Mouse (Mus musculus): ENCODE data around the gene Slc7a1.

Slc7a1 gene

DNA sequence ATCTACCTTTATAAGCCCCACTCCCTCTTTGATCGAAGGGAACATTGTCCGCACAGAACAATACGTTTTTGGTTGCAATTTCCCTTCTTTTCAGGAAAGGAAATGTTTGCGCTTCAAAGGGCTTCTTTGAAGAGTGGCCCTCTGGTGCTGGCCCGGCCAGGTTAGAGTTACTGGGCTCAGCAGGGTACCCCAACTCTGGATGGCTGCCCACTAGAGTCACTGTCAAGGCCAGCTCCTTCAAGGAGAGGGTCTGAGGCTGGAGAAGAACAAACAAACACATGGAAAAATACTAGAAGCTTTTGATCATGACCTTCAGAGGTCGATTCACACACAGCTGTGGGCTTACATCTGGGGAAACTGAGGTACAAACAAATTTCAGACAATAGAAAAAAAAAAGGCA is 6.9 kb downstream of the Slc7a1 start:
- no peak for DNase-seq (ENCODE audit: low spot score)

DNA sequence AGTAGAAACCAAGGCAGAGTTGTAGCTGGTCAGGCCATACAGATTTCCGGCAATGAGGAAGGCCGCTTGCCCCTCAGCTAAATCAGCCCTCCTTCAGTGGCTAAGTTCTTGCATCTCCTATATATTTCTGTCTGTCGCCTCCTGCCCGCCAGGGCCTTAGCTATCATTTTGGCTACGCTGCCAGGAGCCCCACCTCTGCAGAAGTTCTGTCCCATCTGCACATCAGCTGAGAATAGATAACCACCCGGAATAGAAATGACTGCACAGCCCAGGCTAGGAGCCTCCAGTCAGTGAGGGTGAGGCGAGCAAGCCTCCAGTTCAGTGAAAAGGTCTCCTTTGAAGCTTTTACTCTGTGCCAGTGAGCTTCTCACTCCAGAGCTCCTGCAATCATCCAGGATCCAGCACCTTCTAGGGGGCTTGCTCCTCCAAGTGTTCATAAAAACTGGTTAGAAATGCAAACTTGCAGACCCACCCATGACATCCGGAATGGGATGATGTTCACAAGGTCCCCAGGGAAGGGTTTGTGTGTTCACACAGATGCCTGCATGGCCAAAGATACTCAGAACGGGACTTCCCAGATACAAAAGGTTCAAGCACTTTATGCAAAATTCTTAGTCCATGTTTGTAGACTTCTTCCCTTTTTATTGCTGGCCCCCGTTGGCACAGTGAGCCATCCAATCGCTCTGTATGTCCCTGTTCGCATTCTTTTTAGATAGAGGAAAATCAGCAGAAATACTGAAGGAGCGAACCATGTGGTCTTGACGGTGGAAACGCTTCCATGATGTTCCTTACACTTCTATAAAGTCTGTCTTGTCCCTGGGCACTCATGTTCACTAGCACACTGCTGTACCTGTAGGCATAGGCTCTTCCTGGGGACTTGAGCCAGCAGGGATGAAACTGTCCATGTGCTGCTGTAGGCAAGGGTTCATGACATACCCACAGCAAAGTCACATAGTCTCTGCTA is 10.4 kb downstream of the Slc7a1 start:
- DNase-seq (ENCODE audit: low spot score), result no peak

DNA sequence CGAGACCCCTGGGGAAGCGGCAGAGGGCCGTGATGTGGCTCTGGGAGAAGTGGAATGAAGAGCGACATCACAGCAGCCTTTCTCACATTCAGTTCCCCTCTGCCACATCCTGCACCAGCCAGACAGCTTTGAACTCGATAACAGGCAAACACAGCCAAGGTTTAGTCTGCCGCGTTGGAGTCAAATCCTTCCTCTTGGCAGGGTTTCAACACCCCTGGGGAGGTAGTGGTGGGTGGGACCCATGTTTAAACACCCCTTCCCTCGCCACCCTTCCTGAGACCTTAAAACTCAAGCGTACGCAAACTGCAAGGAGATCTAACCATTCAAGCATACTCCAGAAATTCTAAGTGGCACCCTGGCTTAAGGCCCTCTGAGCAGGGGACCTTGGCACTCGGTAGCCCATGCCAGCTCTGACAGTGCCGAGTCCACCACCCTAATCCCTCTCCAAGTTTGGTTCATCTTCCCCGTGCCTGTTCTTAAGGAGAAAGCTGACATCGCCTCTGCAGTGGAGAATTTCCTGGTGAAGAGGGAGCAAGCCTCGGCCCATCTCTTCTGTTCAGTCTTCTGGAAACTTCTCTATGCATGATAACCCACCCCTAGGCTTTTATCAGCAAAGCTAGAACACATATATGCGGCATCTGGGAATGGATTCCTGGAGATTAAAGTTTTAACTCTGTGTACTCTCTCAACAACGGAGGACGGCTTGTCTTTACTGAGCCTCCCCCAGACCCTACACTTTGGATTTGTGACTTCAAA is 11.3 kb downstream of the Slc7a1 start:
- peak; percentile 75 for DNase-seq (ENCODE audit: low spot score)

DNA sequence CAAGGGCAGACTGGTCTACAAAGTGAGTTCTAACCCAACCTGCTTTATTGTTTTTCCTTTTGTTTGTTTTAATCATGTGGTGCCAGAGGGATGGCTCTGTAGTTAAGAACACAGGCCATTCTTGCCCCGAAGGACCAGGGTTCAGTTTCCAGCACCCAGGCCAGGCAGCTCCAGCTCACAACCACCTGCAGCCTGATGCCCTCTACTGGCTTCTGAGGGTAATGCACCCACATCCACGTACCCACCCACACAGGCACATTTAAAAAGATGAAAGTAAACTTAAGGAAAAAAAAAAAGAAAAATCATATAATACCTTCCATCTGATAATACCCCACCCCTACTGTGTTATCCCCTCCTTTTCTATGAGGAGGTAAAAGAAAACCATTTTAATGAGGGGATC is 11.9 kb downstream of the Slc7a1 start:
- peak; percentile 49 for DNase-seq (ENCODE audit: low spot score)

DNA sequence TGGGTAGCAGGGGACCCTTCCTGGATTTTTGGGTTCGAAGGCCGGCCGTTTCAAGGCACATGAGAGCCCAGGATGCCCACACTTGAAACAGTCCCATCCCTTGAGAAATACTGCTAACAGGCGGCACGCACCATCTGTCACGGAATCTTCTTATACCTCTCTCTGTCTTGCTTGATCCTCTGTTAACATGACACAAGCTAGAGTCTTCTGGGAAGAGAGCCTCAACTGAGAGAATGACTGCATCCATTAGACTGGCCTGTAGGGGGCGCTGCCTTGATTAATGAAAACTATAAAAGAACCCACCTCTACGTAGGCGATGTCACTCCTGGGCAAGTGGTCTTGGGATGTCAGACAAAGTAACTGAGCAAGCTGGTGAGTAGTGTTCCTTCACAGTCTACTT is 13.2 kb downstream of the Slc7a1 start:
- DNase-seq (ENCODE audit: low spot score), result peak; percentile 33

DNA sequence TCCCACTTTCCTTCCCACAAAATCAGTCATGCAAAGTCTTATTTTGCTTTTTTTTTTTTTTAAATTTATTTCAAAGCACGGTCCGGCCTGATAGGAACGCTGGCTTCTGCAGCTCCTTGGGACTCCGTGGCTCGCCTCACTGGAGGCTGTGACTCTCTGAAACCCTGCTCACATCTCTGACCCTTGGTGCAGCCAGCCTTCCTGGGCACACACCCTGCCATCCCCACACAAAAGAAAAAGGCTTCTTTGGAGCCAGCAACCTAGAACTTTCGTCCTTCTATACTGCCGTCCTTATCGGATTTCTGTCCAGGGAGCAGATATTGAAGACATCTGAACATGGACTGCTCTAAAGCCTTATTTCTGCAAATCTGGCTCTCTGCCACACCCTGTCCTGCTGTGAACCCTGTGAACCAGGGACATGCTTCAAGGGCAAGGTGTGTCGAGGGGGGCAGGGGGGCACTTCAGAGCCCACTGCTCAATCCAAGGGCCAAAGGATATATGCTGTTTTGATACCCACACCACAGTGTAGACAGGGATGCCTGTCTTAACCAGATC is 15.1 kb downstream of the Slc7a1 start:
- no peak for DNase-seq (ENCODE audit: low spot score)

DNA sequence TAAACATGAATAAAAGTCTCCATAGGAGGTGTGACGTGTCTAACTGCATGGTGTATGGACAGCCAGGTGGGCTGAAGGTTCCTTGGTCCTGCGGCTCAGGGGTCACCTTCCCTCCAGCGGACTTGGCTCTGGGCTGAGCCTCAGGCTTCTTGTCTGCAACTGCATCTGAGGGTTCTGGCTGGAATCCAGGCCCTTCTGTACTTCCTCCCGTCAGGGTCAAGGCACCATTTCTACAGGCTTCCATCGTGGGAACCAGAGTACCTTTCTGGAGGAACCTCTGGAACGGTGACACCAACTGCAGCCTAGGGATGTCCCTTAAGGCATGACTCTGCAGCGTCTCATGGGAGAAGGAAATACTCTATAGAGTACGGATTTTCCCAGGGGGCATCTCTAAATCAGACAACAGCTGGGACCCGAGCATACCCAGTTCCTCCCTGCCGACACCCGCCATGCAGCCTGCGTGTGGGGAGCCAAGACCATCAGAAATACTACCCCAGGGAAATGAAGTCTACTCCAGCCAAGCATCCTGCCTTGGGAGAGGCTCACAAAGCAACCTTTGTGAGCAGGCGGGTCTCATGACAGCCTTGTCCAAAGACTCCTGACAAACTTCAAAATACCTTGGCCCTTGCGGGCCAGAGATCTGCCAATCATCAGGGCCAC is 15.7 kb downstream of the Slc7a1 start:
- no peak for DNase-seq (ENCODE audit: low spot score)

DNA sequence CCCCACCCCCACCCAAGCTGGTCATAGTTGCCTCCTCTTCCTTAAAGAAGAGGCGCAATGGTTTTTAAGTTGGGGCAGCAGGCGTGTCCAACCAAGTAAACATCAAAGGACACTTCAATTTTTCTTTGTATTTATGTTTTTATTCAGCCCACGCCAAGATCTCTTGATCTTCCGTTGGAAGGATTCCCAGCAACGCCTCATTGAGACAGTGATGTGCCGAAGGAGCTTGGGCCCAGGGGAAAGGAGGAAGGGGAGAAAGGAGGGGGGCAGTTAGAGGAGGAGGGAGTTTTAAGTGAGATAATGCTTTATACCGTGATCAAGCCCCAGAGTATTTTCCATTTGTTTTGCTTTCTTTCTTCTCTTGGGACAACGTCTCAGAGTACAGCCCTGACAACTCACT is 18.6 kb downstream of the Slc7a1 start:
- DNase-seq (ENCODE audit: low spot score), result no peak

DNA sequence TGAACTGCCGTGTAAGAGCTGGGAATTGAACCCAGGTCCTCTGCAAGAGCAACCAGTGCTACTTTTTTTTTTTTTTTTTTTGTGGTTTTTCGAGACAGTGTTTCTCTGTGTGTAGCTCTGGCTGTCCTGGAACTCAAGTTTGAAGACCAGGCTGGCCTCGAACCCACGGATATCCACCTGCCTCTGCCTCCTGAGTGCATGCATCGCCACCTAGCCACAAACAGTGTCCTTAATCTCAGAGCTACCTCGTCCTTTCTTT is 19.5 kb downstream of the Slc7a1 start:
- no peak for DNase-seq (ENCODE audit: low spot score)

DNA sequence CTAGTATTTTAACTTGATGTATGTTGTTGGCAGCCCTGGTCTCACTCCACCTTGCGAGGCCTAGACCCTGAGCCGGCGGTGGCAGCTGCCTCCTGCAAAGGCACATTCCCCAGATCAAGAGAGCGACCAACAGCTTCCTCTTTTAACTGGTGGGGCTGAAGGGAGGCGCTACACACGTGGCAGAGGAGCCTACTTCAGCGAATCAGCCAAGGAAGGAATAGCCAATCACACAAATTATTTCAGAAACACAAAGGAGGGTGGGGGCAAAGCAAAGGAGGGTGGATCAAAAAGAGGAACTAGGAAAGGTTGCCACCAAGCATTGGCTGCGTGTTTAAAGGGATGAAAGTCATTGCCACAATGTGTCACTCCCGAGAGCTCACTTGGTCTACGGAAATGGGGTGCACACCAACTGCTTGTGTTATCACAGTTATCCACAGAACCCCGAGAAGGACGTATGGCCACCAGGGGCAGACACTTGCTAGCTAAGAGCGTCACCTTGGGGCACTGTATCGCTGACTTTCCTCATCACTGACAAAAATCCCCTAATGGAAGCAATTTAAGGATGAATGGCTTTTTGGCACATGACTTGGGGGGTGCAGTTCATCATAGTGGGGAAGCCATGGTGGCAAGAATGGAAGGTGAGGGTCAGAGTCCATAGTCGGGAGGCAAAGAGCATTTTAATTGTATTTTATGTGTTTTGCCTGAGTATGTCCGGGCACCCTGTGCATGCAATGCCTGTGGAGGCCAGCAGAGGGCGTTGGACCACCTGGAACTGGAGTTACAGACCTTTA is 20.1 kb downstream of the Slc7a1 start:
- peak; percentile 54 for DNase-seq (ENCODE audit: low spot score)

DNA sequence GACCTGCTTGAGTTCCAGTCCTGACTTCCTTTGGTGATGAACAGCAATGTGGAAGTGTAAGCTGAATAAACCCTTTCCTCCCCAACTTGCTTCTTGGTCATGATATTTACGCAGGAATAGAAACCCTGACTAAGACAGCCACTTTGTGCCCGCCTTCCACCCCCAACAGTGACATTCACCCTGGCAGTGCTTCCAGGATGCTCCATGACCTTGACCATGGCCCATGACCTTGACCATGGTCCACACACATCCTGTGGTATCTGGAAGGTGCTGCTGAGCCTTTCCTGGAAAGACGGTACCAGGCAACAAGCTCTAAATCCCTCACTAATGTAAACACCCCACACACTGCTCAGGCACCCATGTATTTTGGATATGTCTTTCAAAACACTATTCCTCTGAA is 21.0 kb downstream of the Slc7a1 start:
- DNase-seq (ENCODE audit: low spot score), result no peak

DNA sequence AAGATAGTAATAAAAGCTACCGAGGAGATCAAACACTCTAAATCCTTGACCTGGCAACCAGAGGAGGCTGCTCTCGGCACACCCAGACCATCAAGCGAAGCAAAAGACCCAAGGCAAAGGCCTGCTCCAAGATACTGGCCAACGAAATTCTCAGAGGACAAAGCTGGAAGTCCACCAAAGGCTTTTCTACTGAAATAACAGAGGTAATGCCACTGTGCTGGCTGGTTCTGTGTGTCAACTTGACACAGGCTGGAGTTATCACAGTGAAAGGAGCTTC is 21.5 kb downstream of the Slc7a1 start:
- no peak for DNase-seq (ENCODE audit: low spot score)

DNA sequence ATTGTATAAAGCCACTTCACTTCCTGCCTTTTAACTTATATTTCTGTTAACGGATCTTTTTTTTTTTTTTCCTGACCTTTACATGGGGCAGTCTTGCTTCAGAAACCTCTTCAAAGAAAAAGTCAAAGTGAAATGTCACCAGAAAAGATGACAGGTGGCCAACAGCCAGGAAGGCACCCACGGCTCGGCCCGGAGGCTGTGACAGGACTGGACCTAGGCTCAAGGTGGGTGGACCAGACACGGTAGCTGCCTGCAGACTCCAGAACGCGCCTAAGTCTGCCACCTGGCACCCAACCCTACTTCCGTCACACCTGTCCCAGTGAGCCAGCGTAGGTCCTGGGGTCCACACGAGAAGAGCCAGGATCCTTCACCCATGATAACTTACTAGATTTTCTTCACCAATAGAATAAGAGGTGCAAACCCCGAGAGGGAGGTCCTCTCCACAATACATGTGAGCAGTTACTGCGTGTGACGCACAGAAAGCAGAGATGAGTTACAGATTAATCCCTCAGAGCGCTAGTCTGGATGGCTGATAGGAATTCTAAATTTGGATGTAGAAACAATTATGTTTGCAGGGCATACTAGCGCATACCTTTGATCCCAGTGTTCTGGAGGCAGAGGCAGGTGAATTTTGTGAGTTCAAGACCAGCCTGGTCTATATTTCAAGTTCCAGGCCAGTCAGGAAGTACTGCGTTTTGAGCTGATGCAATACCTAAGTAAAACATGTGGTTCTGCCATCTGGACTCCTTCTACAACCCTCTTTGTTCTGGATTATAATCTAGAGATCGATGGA is 22.1 kb downstream of the Slc7a1 start:
- DNase-seq (ENCODE audit: low spot score), result no peak

DNA sequence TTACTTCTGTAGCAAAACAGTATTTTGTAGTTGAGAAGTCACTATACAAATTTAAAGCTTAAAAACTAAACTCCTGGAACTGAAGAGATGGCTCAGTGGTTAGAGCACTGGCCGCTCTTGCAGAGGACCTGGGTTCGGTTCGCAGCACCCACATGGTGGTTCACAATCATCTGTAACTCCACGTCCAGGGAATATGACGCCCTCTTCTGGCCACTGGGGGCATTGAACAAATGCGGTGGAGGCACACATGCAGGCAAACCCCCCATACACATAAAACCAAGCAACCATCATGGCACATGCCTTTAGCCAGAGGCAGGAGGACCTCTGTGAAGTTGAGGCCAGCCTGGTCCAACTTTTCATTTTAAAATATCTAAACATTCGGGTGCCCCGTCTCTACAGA is 23.3 kb downstream of the Slc7a1 start:
- DNase-seq (ENCODE audit: low spot score), result no peak

DNA sequence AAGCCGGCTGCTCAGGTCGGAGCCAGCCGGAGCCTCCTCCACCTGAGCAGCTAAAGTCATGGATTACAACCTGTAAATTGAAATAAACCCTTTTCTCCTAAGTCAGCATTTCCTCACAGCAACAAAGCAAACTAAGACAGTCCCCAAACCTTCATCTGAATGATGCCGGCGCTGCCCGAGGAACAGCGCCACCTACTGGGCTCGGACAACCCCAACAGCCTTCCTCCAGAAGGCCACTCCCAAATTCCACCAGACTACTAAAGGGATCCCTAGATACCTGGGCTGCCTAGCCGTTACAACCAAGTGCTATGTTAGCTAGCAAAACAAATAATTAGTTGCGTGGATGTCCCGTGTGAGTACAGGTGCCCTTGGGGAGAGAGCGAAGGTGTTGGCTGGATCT is 24.2 kb downstream of the Slc7a1 start:
- DNase-seq (ENCODE audit: low spot score), result no peak

DNA sequence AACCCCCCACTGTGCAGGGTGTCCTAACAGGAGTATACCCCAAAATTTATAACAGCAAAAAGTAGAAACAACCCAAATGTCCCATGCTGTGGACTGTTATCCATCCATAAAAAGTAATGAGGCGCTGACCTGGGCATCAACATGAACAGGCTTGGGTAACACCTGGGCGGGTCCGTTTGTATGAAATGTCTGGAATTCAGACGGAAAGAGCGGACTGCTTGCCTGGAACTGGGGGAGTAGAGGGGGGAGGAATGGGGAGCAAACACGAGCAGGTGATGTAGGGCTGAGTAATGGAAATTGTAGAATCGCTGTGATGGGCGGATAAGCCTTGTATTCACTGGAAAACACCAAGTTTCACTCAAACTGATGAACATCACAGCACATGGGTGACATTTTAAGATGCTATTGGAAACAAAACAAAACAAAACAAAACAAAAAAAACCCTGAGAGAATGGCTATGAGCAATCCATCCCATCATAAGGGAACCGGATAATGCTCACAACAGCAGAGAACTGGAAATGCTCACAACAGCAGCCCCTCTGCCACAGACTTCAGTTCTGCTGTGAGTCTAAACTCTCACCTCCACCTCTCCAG is 26.5 kb downstream of the Slc7a1 start:
- DNase-seq (ENCODE audit: low spot score), result no peak

DNA sequence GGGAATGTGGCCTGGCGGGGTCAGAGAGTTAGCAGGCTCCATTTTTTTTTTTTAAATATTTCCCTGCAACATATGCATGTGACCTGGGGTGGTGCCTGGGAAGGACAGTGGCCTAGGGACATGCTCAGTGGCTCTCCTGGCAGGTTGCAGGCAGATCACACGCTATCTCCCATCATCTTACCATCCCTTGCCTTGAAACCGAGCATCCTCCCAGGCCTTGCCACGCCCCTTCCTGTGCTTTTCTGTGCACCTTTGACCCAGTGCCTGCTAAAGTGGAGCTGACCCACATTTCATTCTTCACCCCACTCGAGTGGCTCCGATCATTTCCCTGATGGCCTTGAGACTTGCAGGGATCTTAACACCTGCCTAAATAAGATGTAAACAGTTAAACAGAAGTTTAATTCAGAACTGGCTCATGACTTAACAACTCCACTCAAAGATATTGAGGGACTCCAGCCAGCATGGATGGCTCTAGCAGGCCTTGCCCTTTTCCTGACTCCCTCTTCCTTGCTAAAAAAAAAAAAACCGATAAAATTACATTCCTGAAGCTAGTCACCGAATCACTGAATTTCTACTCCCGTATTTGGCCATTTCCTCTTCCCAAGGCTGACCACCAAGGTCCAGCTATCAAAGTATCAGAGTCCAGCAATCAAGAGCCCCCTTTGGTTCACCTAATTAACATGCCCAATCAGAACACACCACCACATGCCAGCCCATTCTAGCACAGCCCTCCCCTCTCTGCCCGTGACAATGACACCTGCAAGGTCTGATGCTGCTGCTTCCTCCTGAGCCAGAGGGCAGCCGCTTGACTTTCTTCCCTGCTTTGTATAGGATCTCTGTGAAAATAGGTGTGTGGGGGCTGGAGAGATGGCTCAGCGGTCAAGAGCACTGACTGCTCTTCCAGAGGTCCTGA is 27.4 kb downstream of the Slc7a1 start:
- DNase-seq (ENCODE audit: low spot score), result no peak

DNA sequence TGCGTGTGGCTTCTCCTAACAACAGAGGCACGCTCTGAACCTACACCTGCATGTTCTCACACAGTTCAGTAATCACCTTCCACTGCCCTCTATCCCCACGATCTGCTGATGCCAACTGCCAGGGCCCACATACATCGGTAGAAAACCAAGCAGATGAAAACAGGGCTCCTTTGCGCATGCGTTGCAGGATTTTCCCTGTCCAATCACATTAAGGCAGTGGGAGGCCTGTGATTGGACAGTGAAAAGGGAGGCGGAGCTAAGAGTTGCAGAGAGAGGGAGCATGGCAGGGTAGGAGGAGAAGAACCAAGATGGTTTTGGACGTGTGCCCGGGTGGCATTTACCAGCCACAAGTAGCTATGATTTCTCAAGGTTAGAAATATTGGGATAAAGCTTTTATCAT is 28.3 kb downstream of the Slc7a1 start:
- no peak for DNase-seq (ENCODE audit: low spot score)

DNA sequence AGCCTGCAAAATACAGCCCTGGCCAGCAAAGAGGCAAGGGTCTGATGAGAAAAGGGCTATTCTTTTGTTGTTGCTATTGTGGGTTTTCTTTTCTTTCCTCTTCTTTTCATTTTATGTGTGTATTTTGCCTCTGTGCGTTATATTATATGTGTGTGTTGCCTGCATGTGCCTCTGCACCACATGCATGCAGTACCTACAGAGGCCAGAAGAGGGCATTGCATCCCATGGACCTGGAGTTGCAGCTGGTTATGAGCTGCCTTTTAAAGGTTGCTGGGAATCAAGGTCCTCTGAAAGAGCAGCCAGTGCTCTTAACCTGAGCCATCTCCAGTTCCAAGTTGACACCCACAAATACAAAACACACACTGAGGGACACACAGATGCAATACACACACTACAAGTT is 29.1 kb downstream of the Slc7a1 start:
- peak; percentile 40 for DNase-seq (ENCODE audit: low spot score)

DNA sequence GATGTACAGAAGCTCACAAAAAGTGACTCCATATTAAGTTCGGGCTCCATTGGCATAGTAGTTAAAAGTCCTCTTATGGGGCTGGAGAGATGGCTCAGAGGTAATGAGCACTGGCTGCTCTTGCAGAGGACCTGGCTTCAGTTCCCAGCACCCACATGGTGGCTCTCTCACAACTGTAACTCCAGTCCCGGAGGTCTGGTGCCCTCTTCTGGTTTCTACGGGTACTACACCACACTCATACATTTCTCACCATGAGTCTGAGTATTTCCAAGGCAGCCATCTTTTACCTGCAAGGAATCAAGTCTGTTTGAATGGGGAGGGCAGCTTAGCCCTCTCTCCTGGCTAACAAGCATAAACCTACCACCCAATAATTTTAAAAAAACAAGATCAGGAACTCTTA is 30.5 kb downstream of the Slc7a1 start:
- no peak for DNase-seq (ENCODE audit: low spot score)

All from T-cell, adult 2 months (primary cell).